Mouse (Mus musculus) brain, embryonic 18.5 days (tissue): ENCODE measurements at regions not wholly inside any gene's neighbourhood (a gene's known extent, or its start where the extent isn't known, plus 50 kb on each side); places are given as distances from the start of the nearest gene placed in this dataset.

Experiments
- DNase-seq: peaks from one replicate; pipeline ENCODE4 v3.0.0-alpha.2; 2012; ENCODE audit warnings: low read depth, low spot score

GRCm38 (mm10) chr8:127753793-127754565 is 604.4 kb upstream of the Nrp1 start:
- no peak for DNase-seq

DNA sequence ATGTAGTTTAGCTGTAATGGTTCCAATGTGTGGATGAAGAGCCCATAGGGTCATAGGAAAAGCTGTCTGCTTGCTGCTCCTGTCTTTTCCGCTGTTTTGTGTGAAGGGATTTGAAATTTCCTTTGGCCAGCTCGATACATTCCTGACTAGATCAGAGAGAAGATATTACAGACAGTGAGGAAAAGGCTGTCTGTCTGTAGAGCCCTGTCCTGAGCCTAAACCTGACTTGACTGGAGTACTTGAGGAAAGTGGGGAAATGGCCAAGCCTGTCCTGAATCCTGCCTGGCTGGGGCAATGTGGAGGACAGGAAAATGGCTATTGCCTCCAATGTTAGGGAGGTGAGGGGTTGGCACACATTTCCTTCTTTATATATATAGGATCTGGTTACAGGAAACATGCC is 601.0 kb upstream of the Nrp1 start:
- no peak for DNase-seq

DNA sequence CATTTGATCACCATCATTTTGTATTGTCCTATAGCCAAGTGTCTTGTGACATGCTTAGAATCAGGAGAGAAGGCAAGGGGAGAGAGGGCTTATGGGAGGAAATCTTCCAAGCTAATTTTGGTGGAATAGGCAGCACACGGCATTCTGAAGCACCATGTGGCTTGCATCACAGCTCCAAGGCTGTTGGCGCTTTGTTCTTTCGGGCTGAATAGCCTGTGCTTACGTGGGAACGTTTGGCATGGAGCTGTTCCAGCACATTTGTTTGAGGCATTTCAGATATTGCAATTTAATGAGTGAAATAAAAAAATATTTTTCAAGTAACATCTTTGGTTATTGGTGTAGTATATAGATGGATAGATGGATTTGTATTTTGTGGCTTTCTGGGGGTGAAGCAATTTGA is 598.5 kb upstream of the Nrp1 start:
- no peak for DNase-seq

DNA sequence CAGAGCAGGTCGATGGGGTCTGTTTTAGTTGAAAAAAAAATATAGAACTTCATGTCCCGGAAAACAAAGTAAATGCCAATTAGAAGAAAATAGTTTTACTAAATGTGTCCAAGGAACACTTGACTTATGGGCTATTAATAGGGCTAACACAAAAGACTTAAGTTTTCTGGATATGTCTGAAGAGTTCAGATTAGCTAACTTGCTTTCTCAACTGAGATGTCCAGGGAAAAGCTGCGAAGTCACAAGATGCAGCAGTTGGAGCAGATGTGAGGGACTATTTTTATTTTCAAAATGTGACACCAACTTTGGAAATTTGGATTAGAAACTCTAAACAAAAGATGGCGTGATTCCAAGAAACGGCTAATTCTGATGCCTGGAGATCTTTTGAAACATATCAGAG is 593.2 kb upstream of the Nrp1 start:
- no peak for DNase-seq

DNA sequence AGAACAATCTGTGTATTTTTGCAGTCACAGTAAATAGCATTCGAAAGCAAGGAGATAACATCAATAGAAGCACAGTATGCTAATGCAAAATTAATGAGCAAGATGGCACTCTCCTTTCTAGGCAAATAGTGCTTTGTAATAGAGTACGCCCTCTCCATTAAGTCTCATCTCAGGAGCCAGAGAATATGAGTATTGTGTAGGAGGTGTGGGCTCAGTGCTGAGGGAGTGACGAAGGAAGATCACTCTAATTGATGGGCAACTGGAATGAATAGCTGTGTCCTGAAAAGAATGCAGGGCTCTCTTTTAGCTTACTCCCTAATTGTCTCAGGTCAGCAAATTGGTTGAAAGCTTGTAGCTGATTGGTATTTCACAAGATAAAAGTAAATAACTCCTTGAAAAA is 590.1 kb upstream of the Nrp1 start:
- DNase-seq = no peak

DNA sequence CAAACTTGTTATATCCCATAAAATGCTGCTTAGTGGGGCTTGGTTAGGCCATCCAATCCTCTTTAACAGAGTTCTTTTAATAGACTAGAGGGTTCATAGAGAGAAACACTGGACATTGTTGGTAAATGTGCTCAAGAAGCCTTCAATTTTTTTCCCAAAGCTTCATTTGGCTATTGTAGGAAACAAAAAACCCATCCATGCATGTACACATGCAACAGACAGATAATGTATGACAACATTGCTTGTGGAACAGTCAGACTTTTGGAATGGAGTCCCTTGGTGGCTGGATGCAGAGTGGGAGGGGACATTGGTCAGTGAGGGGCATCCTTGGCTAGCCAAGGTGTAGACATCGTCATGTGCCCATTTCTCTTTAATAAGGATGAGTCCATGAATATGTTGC is 588.8 kb upstream of the Nrp1 start:
- no peak for DNase-seq

- DNase-seq = no peak
These were observed 586.6 kb upstream of the Nrp1 start for GRCm38 (mm10) chr8:127771781-127772180.

GRCm38 (mm10) chr8:127772415-127772814 is 586.0 kb upstream of the Nrp1 start:
- DNase-seq = no peak

DNA sequence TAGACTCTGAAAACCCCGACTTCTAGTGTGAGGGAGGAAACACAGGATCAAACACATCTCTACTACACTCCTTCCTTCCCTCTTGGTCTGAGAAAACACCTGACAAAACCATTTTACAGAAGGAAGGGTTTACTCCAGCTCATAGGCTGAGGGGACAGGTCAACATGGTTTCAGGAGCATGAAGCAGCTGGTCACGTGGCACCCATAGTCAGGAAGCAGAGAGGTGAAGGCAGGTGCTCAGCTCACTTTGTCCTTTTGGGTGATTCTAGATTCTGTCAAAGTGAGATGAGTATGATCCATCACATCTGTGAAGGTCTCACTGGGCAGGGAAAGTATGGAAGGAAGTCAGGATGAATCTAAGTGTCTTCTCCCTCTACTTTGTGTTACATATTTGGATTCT is 585.5 kb upstream of the Nrp1 start:
- DNase-seq = no peak

GRCm38 (mm10) chr8:127774642-127775041 is 583.8 kb upstream of the Nrp1 start:
- DNase-seq = peak; percentile 73

DNA sequence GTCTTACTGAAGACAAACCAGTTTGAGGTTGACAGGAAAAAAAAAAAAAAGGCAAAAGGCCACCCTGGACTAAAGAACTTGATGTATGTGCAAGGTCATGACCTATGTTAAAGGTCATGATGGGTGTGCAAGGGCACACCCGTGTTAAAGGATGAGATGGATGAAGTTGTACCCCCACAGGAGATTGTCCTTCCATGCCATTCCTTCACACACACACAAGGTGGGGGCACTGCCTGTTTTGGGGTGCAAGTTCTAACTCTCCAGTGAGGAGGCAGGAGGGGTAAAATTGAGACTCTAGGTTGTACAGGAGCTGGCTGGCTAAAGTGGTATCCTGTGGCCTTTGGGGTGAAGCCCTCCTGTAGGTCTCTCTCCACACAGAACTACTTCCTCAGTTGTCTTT is 583.2 kb upstream of the Nrp1 start:
- no peak for DNase-seq

DNA sequence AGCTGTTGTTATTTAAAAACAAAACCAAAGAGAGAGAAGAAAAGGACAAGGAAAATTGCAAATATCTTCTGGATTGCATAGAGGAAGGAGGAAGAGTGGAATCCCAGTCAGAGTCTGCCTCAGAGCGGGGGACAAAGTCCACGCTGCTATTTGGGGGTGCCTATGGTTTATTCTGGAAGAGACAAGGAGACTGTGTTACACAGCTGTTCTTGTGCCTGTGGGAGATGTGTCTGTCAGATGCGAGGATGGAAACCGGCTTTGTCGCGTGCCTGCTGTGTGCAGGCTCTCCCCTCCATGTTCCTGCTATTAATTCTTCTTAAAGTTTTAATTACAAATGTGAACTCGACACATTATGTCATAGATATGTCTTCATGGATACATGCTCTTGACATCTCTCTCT is 582.7 kb upstream of the Nrp1 start:
- no peak for DNase-seq

GRCm38 (mm10) chr8:127778352-127779020 is 579.9 kb upstream of the Nrp1 start:
- no peak for DNase-seq

GRCm38 (mm10) chr8:127779021-127779689 is 579.2 kb upstream of the Nrp1 start:
- no peak for DNase-seq

DNA sequence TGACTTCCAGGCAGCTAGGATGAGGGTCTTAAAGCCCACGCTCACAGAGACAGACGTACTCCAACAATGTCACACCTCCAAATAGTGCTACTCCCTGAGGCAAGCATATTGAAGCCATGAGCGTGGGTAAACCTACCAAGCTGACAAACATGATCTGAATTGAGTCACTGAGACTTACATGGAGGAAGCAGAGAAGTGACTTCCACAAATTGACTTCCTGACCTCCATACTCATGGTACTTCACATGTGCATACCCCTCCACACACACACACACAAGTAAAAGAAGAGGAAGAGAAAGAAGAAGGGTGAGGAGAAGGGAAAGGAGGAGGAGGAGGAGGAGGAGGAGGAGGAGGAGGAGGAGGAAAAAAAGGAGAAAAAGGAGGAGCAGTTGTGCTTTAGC is 577.8 kb upstream of the Nrp1 start:
- no peak for DNase-seq

DNA sequence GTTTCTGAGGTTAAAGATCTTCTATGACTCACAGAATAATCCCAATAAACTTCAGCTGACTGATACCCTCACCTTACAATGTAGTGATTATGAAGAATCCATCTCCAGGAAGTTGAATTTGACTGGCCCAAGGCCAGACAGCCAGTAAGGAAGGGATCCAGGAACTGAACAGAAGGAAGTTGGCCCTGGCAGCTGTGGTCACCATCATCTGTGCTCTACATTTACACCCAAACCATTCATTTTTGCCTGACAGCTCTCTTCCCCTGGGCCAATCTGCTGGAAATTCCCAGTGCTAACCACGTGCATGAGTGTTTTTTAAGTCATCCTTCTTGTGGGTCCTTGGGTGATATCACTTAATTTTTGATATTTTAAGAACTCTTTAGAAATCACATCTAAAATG is 577.4 kb upstream of the Nrp1 start:
- no peak for DNase-seq

DNA sequence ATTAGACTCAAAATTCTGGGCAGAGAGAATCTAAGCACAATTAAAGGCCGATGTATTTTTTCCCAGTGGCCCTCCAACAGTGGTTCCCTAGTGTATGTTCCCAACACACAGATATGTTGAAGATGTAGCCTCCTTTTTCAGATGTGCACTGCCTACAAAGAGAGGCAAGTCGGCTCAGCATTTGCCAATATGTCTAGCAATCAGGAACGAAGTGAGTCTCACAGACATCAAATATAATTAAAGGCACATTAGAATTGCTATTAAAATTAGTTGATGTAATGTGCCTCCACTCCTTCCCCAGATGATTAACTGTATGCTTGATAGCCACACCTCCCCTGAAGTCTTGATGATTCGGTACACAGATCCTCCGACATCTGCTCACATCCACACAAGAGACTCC is 565.8 kb upstream of the Nrp1 start:
- DNase-seq = no peak

- no peak for DNase-seq
These were observed 558.4 kb upstream of the Nrp1 start for GRCm38 (mm10) chr8:127799849-127800471.

DNA sequence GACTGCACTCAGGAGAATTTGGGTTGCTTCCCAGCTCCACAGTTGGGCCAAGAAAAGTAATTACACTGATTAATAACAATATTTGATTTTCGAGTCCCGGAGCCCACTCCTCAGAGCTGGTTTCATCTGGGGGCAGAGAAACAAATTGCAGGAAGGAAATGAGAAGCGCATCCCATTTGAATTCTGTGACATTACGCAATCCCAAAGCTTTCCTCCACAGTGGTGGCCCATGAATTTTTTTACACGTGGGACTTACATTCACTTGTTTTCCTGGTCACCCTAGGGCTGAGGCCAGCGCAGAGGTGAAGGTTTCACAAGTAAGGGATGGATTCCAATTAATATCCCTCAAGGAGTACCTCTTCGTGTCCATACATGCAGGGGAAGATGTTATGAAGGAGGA is 556.3 kb upstream of the Nrp1 start:
- no peak for DNase-seq

GRCm38 (mm10) chr8:127802661-127803333 is 555.6 kb upstream of the Nrp1 start:
- DNase-seq = no peak

DNA sequence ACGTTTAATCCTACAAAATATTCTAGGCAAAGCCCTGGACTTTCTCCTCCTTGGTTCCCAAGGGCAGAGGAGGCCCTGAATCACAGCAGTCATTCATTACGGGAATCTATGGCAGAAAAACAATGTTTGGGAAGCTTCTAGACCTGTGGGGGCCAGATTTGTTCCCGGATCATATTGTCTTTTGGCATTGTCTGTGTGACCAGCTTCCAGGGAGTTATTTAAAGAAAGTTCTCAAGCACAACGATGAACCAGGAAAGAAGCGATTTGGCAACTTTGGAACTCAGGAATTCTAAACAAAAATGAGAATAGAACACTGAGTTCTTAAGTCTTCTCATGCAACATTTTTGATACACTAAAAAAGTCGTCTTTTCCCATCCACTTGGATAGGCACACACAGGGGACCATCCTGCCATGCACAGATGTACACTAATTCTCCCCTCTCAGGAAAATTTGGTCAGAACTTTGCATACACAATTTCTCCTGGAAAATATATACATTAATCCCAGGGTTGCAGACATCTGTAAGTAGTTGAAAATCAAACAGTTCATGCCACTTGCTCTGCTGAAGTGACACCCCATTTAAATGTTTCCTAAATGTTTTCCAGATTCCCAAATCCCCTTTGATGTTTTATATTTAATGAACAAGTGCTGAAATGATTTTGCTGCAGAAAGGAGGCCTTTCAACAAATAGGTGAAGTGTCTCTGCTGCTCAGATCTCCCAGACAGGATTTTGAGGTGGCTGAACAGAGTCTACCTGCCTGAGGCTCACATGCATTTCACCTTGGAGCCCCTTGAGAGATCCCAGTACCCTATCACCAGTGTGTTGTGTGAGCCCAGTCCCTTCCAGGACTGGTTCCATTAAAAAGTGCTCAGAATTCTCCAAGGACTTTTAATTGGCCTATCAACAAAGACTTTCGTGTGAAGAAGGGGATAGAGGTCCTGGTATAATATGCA is 548.9 kb upstream of the Nrp1 start:
- DNase-seq = no peak
